Mouse (Mus musculus) neural tube, postnatal 0 days (tissue): ENCODE results near the gene Olfr1012. TPM values are rescaled to one million over a fixed set of nuclear protein-coding genes. Genes with fewer than 3 reads are reported as not detected.

ENCODE experiments used
- polyA plus RNA-seq: library from polyadenylated mRNA; unstranded; fragments of >200 nt; fragmentation: Nextera tagmentation; extraction: Ambion mirVana; gene quantifications from 2 replicates; pipeline ENCODE4 v1.2.1, GENCODE M21; 2015

Olfr1012 gene
- polyA plus RNA-seq = not detected in 2 replicates

DNA sequence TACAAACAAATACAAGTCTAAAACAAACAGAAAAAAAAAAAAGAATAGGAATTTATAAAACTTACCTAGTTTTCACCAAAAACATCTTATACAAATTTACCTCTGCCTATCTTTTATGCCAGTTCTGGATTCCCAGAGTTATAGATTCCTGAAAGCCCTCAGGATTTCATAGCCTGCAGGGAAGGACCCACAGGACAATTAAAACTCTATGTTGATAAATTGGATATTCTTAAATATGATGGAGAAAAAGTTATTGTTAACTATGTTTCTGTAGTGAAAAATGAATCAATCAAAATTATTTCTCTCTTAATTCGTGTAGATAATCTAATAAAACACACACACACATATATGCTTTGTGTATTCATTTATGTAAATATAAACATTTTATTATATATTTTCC lies at the start of gene Olfr1012:
Olfr1012 (minus strand) TSS at position 101 of the 400 bp plus-strand sequence.

DNA sequence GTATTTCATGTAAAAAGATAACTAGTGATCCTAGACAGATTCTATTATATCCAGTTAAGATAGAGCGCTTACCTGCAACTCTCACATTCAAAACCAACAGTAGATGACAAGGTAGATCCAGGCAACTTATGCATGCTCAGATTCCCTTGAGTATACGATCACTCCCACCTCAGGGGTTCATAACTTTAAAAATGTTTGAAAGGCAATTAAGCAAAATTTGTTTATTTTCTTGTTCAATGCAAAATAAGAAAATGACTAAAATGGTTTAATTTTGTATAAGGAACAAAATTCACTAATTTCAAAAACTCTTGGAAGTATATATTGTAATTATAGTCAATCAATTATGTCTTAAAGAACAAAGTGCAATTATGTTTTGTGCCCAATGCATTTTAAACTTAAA lies 39.9 kb upstream of the Olfr1012 start, which contains the start of gene Olfr1016:
Olfr1016 (minus strand) TSS at position 101 of the 400 bp plus-strand sequence.

DNA sequence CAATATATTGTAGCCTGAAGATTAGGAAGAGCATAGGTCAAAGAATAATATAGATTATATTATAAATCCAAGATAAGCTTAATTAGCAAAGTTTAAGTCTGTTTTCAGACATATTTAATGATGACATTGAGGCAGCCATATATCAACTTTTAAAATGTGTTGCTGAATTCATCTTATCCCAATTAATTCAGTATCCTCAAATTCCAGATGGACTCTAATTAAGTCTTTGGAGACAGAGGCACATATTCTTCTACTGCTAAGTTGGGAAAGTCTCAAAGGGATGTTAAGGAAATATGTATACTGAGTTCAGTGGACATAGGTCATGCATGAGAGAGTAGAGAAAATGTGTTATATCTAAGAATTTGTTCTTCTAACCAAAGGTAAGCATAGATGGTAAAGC lies 19.2 kb upstream of the Olfr1012 start, which contains the start of gene Olfr1015:
Olfr1015 (plus strand) TSS at position 301 of the 400 bp plus-strand sequence.

DNA sequence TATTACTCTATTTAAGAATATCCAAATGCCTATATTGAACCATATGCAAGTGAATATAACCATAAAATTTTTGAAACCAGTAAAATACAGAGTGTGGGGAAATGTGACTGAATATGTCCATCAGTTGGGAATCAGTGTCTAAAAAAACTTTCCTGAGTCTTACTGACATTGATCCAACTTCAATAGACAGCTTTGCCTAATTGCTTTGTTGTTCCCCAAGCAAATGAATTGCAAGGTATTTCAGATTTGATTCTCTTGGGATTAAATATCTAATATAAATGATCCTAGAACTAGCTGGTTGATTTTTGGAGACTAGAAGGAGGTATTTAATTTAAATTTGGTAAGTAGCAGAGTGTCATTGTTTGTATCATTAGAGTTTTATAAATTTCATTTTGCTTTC lies 9.8 kb upstream of the Olfr1012 start, which contains the start of gene Olfr1014:
Olfr1014 (plus strand) TSS at position 301 of the 400 bp plus-strand sequence.

DNA sequence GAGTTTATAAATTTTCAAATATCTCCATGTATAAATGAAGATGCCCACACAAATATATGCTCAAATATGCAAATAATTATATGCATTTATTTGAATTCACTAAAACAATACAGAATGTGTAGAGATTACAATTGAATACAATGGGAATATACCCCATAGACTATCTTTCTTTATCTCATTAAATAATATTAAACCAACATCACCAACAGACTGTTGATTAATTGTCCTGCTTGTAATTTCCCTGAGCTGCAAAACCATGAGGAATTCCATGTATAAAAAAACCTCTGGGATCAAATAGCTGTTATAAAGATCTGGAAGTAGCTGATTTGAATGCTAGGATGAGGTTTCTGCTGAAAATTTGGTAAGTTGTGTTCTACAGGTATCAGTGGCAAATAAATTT lies 4.2 kb upstream of the Olfr1012 start, which contains the start of gene Olfr1013:
Olfr1013 (plus strand) TSS at position 301 of the 400 bp plus-strand sequence.

DNA sequence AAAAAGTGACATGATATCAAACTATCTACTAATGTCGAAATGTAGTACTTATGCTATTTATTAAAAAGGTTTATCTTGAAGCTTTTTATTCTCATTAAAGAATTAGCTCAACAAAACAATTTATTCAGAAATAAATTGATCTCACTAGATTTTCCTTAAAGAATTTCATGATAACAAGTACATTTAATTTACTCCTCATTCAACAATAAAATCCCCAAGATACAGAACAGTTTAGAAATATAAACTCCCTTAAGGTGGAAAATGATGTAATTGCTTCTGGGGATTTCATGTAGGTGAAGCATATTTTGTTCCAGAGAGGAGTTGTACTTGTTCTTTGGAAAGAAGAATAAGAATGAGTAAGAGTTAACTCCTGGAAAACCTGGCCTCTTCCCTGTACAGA lies 47.4 kb downstream of the Olfr1012 start, which contains the start of gene Olfr1009:
Olfr1009 (plus strand) TSS at position 301 of the 400 bp plus-strand sequence.

Other genes with a start within 250 kb of the Olfr1012 start
- 3.3 and 3.7 TPM in 2 replicates for gene 4833423E24Rik, start 243.7 kb downstream of the Olfr1012 start, polyA plus RNA-seq
- gene Olfr996, start 183.6 kb downstream of the Olfr1012 start, polyA plus RNA-seq = not detected in 2 replicates
- not detected in 2 replicates for gene Olfr998, start 173.8 kb downstream of the Olfr1012 start, polyA plus RNA-seq
- gene Olfr1000, start 150.9 kb downstream of the Olfr1012 start, polyA plus RNA-seq = not detected in 2 replicates
- gene Olfr1002, start 112.1 kb downstream of the Olfr1012 start, polyA plus RNA-seq = not detected in 2 replicates
- not detected in 2 replicates for gene Olfr154, start 98.3 kb downstream of the Olfr1012 start, polyA plus RNA-seq
- gene Olfr1006, start 84.0 kb downstream of the Olfr1012 start, polyA plus RNA-seq = not detected in 2 replicates
- not detected in 2 replicates for gene Olfr1008, start 73.3 kb downstream of the Olfr1012 start, polyA plus RNA-seq
- not detected in 2 replicates for gene Olfr1009, start 47.3 kb downstream of the Olfr1012 start, polyA plus RNA-seq
- not detected in 2 replicates for gene Olfr1013, start 4.3 kb upstream of the Olfr1012 start, polyA plus RNA-seq
- not detected in 2 replicates for gene Olfr1014, start 9.9 kb upstream of the Olfr1012 start, polyA plus RNA-seq
- gene Olfr1015, start 19.3 kb upstream of the Olfr1012 start, polyA plus RNA-seq = not detected in 2 replicates
- gene Olfr1016, start 39.8 kb upstream of the Olfr1012 start, polyA plus RNA-seq = not detected in 2 replicates
- gene Olfr1018, start 55.7 kb upstream of the Olfr1012 start, polyA plus RNA-seq = not detected in 2 replicates
- gene Olfr1019, start 82.7 kb upstream of the Olfr1012 start, polyA plus RNA-seq = not detected in 2 replicates
- gene Olfr1020, start 84.3 kb upstream of the Olfr1012 start, polyA plus RNA-seq = not detected in 2 replicates
- gene Olfr1022, start 105.8 kb upstream of the Olfr1012 start, polyA plus RNA-seq = not detected in 2 replicates
- gene Olfr1023, start 122.9 kb upstream of the Olfr1012 start, polyA plus RNA-seq = not detected in 2 replicates
- not detected in 2 replicates for gene Olfr1024, start 142.3 kb upstream of the Olfr1012 start, polyA plus RNA-seq
- not detected in 2 replicates for gene Olfr1025-ps1, start 152.4 kb upstream of the Olfr1012 start, polyA plus RNA-seq
- gene Olfr1026, start 158.8 kb upstream of the Olfr1012 start, polyA plus RNA-seq = not detected in 2 replicates
- not detected in 2 replicates for gene Olfr1028, start 187.7 kb upstream of the Olfr1012 start, polyA plus RNA-seq
- gene Olfr1029, start 211.1 kb upstream of the Olfr1012 start, polyA plus RNA-seq = not detected in 2 replicates
- not detected in 2 replicates for gene Olfr1030, start 216.5 kb upstream of the Olfr1012 start, polyA plus RNA-seq
- not detected in 2 replicates for gene Olfr1031, start 227.5 kb upstream of the Olfr1012 start, polyA plus RNA-seq
- not detected in 2 replicates for gene Olfr1032, start 242.8 kb upstream of the Olfr1012 start, polyA plus RNA-seq